In the genomic region with DNA sequence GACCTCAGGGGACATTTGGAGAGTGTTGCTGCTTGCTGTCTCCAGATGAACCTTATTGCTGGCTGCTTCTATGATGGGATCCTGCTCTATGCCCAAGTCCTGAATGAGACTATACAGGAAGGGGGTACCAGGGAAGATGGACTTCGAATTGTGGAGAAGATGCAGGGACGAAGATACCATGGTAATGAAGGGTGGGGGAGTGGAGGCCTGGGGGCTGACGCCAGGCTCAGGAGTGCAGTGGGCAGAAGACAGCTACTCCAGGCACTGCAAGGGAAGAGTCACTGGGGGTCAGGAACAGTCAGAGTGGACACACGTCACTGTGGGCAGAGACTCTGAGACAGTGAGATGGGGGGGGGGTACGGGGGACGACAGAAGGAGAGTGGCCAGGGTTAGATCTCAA, we compare ENCODE assay signal across 13 mouse cellular contexts. TPM values are rescaled to one million over a fixed set of nuclear protein-coding genes. Genes with fewer than 3 reads are reported as not detected.
"Had no signal": no experiment of that assay in that cellular context is flagged by ENCODE, and none has a peak within 500 bp of the region (broad histone marks: within the 10 kb centered on the region; RNA-seq: fewer than 3 reads in every experiment).

No protein-coding gene starts in this region.

- H3K4me3 ChIP-seq: intestine, embryonic 15.5 days; layer of hippocampus, adult 2 months; limb, embryonic 15.5 days; liver, embryonic 13.5 days; midbrain, embryonic 12.5 days; neural tube, embryonic 13.5 days had no signal

- DNase-seq: kidney, adult 8-10 months; kidney, postnatal 4 days; liver, embryonic 13.5 days; retina, postnatal 1 day; spleen, adult 18-20 months; thymus, postnatal 36 days had no signal

- H3K27ac ChIP-seq: intestine, embryonic 15.5 days; kidney, postnatal 0 days; layer of hippocampus, adult 2 months; limb, embryonic 15.5 days; liver, embryonic 13.5 days; midbrain, embryonic 12.5 days; neural tube, embryonic 13.5 days had no signal

RNA-seq across cellular contexts. Expression of a gene that starts 12.9 kb away (rescaled TPM):
- total RNA-seq: megakaryocyte-erythroid progenitor cell, adult 5-6 weeks had no signal
